Mouse (Mus musculus): ENCODE results near the gene Asb2. TPM values are rescaled to one million over a fixed set of nuclear protein-coding genes. Genes with fewer than 3 reads are reported as not detected.

Asb2 gene
- polyA plus RNA-seq, 1 experiment from 2014 or later = 254 TPM

DNA sequence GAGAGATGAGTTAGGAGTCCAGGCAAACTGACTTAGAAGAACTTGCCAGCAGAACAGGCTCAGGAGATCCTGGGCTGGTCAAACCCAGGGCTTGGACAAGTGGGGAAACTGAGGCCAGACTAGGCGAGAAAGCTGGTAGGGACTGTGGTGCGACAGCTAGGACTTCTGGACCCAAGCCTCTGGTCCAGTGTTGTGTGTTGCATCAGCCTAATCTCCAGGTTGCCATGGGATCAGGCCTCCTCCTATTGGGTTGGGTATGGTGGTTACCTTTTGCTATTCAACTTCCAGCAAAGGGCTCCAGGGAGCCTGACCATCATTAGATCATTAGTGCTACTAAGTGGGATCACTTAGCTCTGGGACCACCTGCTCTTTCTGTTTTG is 33.5 kb upstream of the Asb2 start:
- Histone ChIP-seq H3K9ac (ENCODE audit: low read length) (peak overlapping the region; percentile 87), H3K4me3 (ENCODE audit: control insufficient read depth in 1 of 2, insufficient read depth in 1 of 2, low read depth in 1 of 2, low read length in 2 of 2) (peak overlapping the region; percentile 68 to 87), H3K27ac (replicated peaks in 1 of 2; ENCODE audit: control insufficient read depth in 1 of 2, insufficient read depth in 1 of 2, low read depth in 2 of 2, low read length in 2 of 2) (0 out of 4 replicates have a peak overlapping the region, but pooled peaks of 1 of the 2 experiments have one; percentile 58), H3K4me1 (ENCODE audit: control insufficient read depth in 2 of 2, insufficient read depth in 2 of 2, low read length in 2 of 2) (peaks cover 30 to 44% of the 10 kb centered on the region in 2 experiments), H3K9me3 (ENCODE audit: control insufficient read depth, low read length) (no peaks in the 10 kb centered on the region), H3K27me3 (ENCODE audit: control insufficient read depth, insufficient read depth, low read length) (no peaks in the 10 kb centered on the region), H3K4me2 (ENCODE audit: low read length) (peak overlapping the region; percentile 73), H3K36me3 (ENCODE audit: control insufficient read depth, insufficient read depth, low read length) (no peaks in the 10 kb centered on the region)
- WGBS = 43% methylated on average over 2 of the region's 2 CpGs
- no peak for ATAC-seq (ENCODE audit: insufficient number of reproducible peaks, insufficient read depth, low FRiP score, low read depth)

DNA sequence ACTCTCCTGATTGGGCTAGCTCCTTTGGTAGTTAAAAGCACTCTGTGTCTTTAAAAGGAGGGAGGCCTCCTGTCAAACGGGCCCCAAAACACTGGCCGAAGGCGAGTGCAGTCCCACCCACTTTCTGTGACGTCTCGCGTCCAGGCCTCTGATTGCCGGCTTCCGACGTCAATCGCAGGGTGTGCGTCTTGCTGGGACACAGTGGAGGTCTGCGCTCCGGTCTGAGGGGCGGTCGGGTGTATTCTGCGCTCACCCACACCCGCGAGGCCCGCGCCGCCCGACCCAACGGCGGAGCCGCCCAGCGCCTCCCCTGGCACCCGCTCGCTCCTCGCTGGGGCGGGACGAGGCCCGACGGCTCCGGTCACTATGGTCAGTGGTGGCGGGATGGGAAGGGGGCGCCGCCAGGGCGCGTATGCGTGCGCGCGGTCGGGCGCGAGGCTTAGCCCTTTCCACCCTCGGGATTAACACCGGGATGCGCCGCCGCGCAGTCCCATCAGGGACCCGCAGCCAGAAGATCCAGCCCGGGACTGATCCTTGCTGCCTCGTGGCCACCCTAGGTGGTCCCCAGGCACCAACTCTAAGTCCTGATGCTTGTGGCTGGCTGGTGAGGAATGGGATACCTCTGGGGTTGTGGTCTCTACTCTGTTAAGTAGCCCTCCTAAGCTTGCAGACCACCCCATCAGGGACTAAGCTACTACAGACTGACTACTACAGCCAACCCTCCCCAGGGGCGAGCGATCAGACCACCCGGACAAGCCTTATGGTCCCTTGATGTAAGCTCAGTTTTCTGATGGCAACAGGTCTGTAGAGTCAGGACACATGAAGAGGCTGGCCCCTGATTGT is 32.9 kb upstream of the Asb2 start, which contains the start of gene Otub2:
Gene Otub2 (plus strand): TSS at position 178 of the 843 bp plus-strand sequence.
- Histone ChIP-seq H3K9ac (ENCODE audit: low read length) (peak within 1 kb of the TSS; percentile 87), H3K4me1 (ENCODE audit: control insufficient read depth in 2 of 2, insufficient read depth in 2 of 2, low read length in 2 of 2) (peaks cover 30 to 43% of the 10 kb centered on the region in 2 experiments), H3K27ac (replicated peaks in 1 of 2; ENCODE audit: control insufficient read depth in 1 of 2, insufficient read depth in 1 of 2, low read depth in 2 of 2, low read length in 2 of 2) (peak within 1 kb of the TSS; percentile 58; a peak in 3 of 4 replicates), H3K4me2 (ENCODE audit: low read length) (peak within 1 kb of the TSS; percentile 73), H3K9me3 (ENCODE audit: control insufficient read depth, low read length) (no peaks in the 10 kb centered on the region), H3K27me3 (ENCODE audit: control insufficient read depth, insufficient read depth, low read length) (no peaks in the 10 kb centered on the region), H3K36me3 (ENCODE audit: control insufficient read depth, insufficient read depth, low read length) (no peaks in the 10 kb centered on the region), H3K4me3 (ENCODE audit: control insufficient read depth in 1 of 2, insufficient read depth in 1 of 2, low read depth in 1 of 2, low read length in 2 of 2) (peak within 1 kb of the TSS; percentile 68 to 87)
- ATAC-seq (ENCODE audit: insufficient number of reproducible peaks, insufficient read depth, low FRiP score, low read depth) = peak; percentile 97
- WGBS = under 1% methylated on average over 58 of the region's 58 CpGs

DNA sequence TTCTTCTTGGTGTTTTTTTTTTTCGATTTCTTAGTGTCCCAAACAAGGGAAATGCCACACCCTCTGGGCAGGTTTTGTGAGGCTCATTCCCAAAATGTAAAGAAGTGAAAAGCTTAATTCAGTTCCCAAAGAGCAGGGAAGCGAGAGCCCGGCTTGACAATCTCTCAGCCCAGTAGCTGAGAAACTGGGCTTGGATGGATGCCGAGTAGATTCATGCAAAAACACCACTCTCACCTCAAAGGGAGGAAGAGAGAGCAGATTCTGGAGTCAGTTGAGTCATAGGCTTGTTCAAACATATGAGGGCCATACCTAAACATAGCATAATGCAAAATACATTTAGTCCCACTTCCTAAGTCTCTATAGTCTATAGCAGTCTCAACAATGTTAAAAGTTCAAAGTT is 24.4 kb upstream of the Asb2 start:
- Histone ChIP-seq H3K4me2 (ENCODE audit: low read length) (no peak overlapping the region), H3K9ac (ENCODE audit: low read length) (no peak overlapping the region), H3K27me3 (ENCODE audit: control insufficient read depth, insufficient read depth, low read length) (no peaks in the 10 kb centered on the region), H3K27ac (replicated peaks in 1 of 2; ENCODE audit: control insufficient read depth in 1 of 2, insufficient read depth in 1 of 2, low read depth in 2 of 2, low read length in 2 of 2) (no peak overlapping the region), H3K36me3 (ENCODE audit: control insufficient read depth, insufficient read depth, low read length) (no peaks in the 10 kb centered on the region), H3K4me3 (ENCODE audit: control insufficient read depth in 1 of 2, insufficient read depth in 1 of 2, low read depth in 1 of 2, low read length in 2 of 2) (no peak overlapping the region), H3K4me1 (ENCODE audit: control insufficient read depth in 2 of 2, insufficient read depth in 2 of 2, low read length in 2 of 2) (peaks cover 11 to 13% of the 10 kb centered on the region in 2 experiments; a peak in 3 of 4 replicates), H3K9me3 (ENCODE audit: control insufficient read depth, low read length) (no peaks in the 10 kb centered on the region)
- no peak for ATAC-seq (ENCODE audit: insufficient number of reproducible peaks, insufficient read depth, low FRiP score, low read depth)
- 72% methylated on average over 4 of the region's 4 CpGs for WGBS

DNA sequence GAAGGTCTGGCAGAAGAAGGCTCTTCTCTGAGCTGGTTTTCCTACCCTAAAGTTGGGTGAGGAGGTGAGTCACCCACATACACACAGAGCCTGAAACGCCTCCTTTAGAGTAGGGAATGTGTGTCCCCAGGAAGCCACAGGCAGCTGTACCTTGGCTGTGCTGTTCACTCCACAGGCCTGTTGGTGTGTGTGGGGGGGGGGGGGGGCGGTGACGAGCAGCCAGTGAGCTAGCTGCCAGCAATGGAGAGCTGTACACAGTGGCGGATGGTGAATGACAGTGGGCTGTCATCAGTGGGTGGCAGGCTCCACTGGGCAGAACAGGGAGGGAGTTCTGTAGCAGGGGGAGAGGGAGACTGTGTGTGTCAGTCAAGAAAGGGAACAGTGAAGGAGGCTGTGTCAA is 21.0 kb upstream of the Asb2 start:
- no peak overlapping the region for H3K9ac ChIP-seq (ENCODE audit: low read length)
- no peak for ATAC-seq (ENCODE audit: insufficient number of reproducible peaks, insufficient read depth, low FRiP score, low read depth)
- peaks cover 11 to 13% of the 10 kb centered on the region in 2 experiments; a peak in 3 of 4 replicates for H3K4me1 ChIP-seq (ENCODE audit: control insufficient read depth in 2 of 2, insufficient read depth in 2 of 2, low read length in 2 of 2)
- no peak overlapping the region for H3K27ac ChIP-seq (replicated peaks in 1 of 2; ENCODE audit: control insufficient read depth in 1 of 2, insufficient read depth in 1 of 2, low read depth in 2 of 2, low read length in 2 of 2)
- H3K36me3 ChIP-seq (ENCODE audit: control insufficient read depth, insufficient read depth, low read length) = no peaks in the 10 kb centered on the region
- H3K4me2 ChIP-seq (ENCODE audit: low read length) = no peak overlapping the region
- H3K9me3 ChIP-seq (ENCODE audit: control insufficient read depth, low read length) = no peaks in the 10 kb centered on the region
- no peak overlapping the region for H3K4me3 ChIP-seq (ENCODE audit: control insufficient read depth in 1 of 2, insufficient read depth in 1 of 2, low read depth in 1 of 2, low read length in 2 of 2)
- 59% methylated on average over 3 of the region's 4 CpGs for WGBS
- H3K27me3 ChIP-seq (ENCODE audit: control insufficient read depth, insufficient read depth, low read length) = no peaks in the 10 kb centered on the region

DNA sequence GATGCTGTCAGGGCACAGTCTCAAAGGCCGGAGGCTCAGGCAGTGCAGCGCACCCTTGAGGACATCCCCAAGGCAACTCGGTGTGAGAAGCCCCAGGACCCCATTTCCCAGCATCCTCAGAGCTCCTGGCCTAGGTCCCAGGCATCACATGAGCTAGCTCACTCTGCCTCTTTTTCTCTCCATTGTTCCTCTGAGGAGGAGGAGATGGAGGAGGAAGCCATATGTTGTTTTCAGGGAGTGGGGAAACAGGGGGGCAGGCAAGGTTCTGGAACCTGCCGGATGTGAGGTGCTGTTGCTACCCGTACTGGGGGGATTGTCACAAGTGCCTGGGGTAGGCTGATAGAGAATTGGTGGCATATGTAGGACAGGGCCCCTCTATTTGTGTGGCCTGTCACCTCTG is 20.3 kb upstream of the Asb2 start:
- Histone ChIP-seq H3K4me1 (ENCODE audit: control insufficient read depth in 2 of 2, insufficient read depth in 2 of 2, low read length in 2 of 2) (peaks cover 11 to 13% of the 10 kb centered on the region in 2 experiments; a peak in 3 of 4 replicates), H3K4me3 (ENCODE audit: control insufficient read depth in 1 of 2, insufficient read depth in 1 of 2, low read depth in 1 of 2, low read length in 2 of 2) (no peak overlapping the region), H3K27ac (replicated peaks in 1 of 2; ENCODE audit: control insufficient read depth in 1 of 2, insufficient read depth in 1 of 2, low read depth in 2 of 2, low read length in 2 of 2) (no peak overlapping the region), H3K9me3 (ENCODE audit: control insufficient read depth, low read length) (no peaks in the 10 kb centered on the region), H3K36me3 (ENCODE audit: control insufficient read depth, insufficient read depth, low read length) (no peaks in the 10 kb centered on the region), H3K27me3 (ENCODE audit: control insufficient read depth, insufficient read depth, low read length) (no peaks in the 10 kb centered on the region), H3K9ac (ENCODE audit: low read length) (no peak overlapping the region), H3K4me2 (ENCODE audit: low read length) (no peak overlapping the region)
- 48% methylated on average over 5 of the region's 5 CpGs for WGBS
- no peak for ATAC-seq (ENCODE audit: insufficient number of reproducible peaks, insufficient read depth, low FRiP score, low read depth)

DNA sequence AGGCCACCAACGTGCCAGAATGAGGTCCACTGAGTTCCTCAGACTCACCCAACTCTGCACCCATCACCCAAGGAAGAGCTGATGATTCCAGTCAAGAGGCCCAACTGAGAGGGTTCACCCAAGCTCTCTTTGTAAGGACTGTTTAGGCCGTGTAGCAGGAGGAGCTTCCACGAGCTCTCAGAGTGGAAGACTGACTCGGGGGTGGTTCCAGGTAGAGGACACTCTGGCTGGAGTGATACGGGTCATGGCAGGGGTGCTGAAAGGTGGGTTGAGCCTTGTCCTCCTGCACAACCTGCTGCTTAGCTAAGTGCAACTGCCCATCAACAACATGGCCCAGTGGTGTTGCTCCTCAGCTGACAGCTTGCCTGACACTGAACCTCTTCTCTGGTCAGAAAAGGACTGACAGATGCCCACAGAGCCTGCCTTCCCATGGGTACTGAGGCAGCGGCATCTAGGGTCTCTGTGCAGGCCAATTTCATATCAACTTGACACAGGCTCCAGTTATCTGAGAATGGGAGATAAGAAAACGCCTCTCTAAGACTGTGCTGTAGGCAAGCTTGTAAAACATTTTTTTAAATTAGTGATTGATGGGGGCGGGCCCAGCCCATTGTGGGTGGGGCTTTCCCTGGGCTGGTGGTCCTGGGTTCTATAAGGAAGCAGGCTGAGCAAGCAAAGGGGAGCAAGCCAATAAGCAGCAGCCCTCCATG is 17.9 kb upstream of the Asb2 start:
- Histone ChIP-seq H3K36me3 (ENCODE audit: control insufficient read depth, insufficient read depth, low read length) (no peaks in the 10 kb centered on the region), H3K27me3 (ENCODE audit: control insufficient read depth, insufficient read depth, low read length) (no peaks in the 10 kb centered on the region), H3K9me3 (ENCODE audit: control insufficient read depth, low read length) (no peaks in the 10 kb centered on the region), H3K27ac (replicated peaks in 1 of 2; ENCODE audit: control insufficient read depth in 1 of 2, insufficient read depth in 1 of 2, low read depth in 2 of 2, low read length in 2 of 2) (no peak overlapping the region), H3K4me3 (ENCODE audit: control insufficient read depth in 1 of 2, insufficient read depth in 1 of 2, low read depth in 1 of 2, low read length in 2 of 2) (no peak overlapping the region), H3K9ac (ENCODE audit: low read length) (no peak overlapping the region), H3K4me2 (ENCODE audit: low read length) (no peak overlapping the region), H3K4me1 (ENCODE audit: control insufficient read depth in 2 of 2, insufficient read depth in 2 of 2, low read length in 2 of 2) (peaks cover 11 to 13% of the 10 kb centered on the region in 2 experiments; a peak in 3 of 4 replicates)
- ATAC-seq (ENCODE audit: insufficient number of reproducible peaks, insufficient read depth, low FRiP score, low read depth) = no peak
- 42% methylated on average over 8 of the region's 8 CpGs for WGBS

DNA sequence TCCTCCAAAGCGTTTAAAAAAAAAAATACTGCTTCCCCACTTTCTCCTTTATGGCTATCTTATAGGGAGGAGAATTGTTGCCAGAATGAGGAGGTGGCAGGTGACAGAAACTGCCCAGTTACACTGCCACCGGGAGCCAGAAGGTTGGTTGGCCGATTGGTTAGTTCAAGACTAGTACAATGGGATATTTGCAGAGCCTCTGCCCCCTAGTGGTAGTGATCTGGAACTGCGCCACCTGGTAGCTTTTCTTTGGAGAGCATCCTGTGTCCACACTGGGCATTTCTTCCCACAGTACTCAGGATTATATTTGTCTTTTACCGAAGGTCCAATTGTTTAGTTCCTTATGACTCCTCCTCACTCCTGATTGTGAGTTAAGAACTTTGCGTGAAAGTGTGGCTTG is 15.9 kb upstream of the Asb2 start:
- no peak overlapping the region for H3K4me3 ChIP-seq (ENCODE audit: control insufficient read depth in 1 of 2, insufficient read depth in 1 of 2, low read depth in 1 of 2, low read length in 2 of 2)
- no peak for ATAC-seq (ENCODE audit: insufficient number of reproducible peaks, insufficient read depth, low FRiP score, low read depth)
- H3K9me3 ChIP-seq (ENCODE audit: control insufficient read depth, low read length) = no peaks in the 10 kb centered on the region
- WGBS = 31% methylated on average over 6 of the region's 6 CpGs
- H3K27ac ChIP-seq (replicated peaks in 1 of 2; ENCODE audit: control insufficient read depth in 1 of 2, insufficient read depth in 1 of 2, low read depth in 2 of 2, low read length in 2 of 2) = no peak overlapping the region
- peaks cover 11 to 14% of the 10 kb centered on the region in 2 experiments; a peak in 3 of 4 replicates for H3K4me1 ChIP-seq (ENCODE audit: control insufficient read depth in 2 of 2, insufficient read depth in 2 of 2, low read length in 2 of 2)
- H3K36me3 ChIP-seq (ENCODE audit: control insufficient read depth, insufficient read depth, low read length) = no peaks in the 10 kb centered on the region
- no peak overlapping the region for H3K9ac ChIP-seq (ENCODE audit: low read length)
- H3K27me3 ChIP-seq (ENCODE audit: control insufficient read depth, insufficient read depth, low read length) = no peaks in the 10 kb centered on the region
- no peak overlapping the region for H3K4me2 ChIP-seq (ENCODE audit: low read length)

Data from heart, embryonic 14.5 days (tissue).